Mouse (Mus musculus): ENCODE data around the gene B4galnt2. TPM values are rescaled to one million over a fixed set of nuclear protein-coding genes. Genes with fewer than 3 reads are reported as not detected.

The B4galnt2 gene
- polyA plus RNA-seq, 1 experiment from 2014 or later, result 0.11 TPM

DNA sequence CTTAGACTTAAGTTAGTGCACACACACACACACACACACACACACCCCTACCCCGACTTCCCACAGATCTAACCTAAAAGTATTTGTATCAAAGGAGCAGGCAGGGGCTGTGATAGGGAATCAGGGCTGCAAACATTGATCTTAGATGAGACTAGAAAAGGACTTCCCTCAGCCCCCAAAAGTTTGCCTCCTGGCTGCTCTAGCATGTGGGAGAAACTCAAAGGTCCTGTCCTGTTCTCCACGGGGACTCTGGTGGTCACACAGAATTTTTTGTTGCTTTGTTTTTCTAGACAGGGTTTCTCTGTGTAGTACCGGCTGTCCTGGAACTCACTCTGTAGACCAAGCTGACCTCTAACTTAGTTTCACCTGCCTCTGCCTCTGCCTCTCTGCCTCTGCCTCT lies 89.1 kb downstream of the B4galnt2 start:
- peak overlapping the region; percentile 77; the same call in 1 of the 2 replicates for H3K9ac ChIP-seq (ENCODE audit: low read length)
- ATAC-seq (ENCODE audit: insufficient number of reproducible peaks, insufficient read depth, low FRiP score, low read depth), result no peak
- H3K9me3 ChIP-seq (ENCODE audit: control insufficient read depth, low read length), result no peaks in the 10 kb centered on the region
- H3K4me2 ChIP-seq (ENCODE audit: low read length), result no peak overlapping the region
- no peak overlapping the region for H3K4me3 ChIP-seq (ENCODE audit: control insufficient read depth in 1 of 2, insufficient read depth in 1 of 2, low read depth in 1 of 2, low read length in 2 of 2)
- peaks cover 28% of the 10 kb centered on the region for H3K27me3 ChIP-seq (ENCODE audit: control insufficient read depth, insufficient read depth, low read length)
- H3K36me3 ChIP-seq (ENCODE audit: control insufficient read depth, insufficient read depth, low read length), result no peaks in the 10 kb centered on the region
- 53% methylated on average over 3 of the region's 3 CpGs for WGBS
- H3K27ac ChIP-seq (replicated peaks in 1 of 2; ENCODE audit: control insufficient read depth in 1 of 2, insufficient read depth in 1 of 2, low read depth in 2 of 2, low read length in 2 of 2), result no peak overlapping the region
- peaks cover 2 to 22% of the 10 kb centered on the region in 2 experiments for H3K4me1 ChIP-seq (ENCODE audit: control insufficient read depth in 2 of 2, insufficient read depth in 2 of 2, low read length in 2 of 2)

DNA sequence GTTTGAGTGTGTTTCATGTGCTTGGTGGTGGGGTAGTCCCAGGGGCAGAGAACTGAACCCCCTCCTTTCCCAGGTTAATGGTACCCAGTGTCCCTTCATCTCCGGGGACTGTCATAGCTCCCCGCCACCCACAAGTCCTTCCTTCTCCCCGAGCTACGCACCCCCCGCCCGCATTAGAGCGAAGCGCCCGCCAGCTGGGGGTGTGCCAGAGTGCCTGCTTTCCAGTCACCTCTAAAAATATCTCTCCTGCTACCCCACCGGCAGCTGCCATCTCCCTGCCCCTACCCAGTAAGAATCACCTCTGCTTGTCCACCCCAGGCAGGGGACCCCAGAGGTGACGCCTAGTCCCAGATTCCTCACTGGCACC lies 89.8 kb downstream of the B4galnt2 start:
- Histone ChIP-seq H3K9me3 (ENCODE audit: control insufficient read depth, low read length) (no peaks in the 10 kb centered on the region), H3K4me2 (ENCODE audit: low read length) (peak overlapping the region; percentile 99), H3K4me3 (ENCODE audit: control insufficient read depth in 1 of 2, insufficient read depth in 1 of 2, low read depth in 1 of 2, low read length in 2 of 2) (peak overlapping the region; percentile 58 to 63), H3K4me1 (ENCODE audit: control insufficient read depth in 2 of 2, insufficient read depth in 2 of 2, low read length in 2 of 2) (peaks cover 2 to 15% of the 10 kb centered on the region in 2 experiments; a peak in 3 of 4 replicates), H3K27me3 (ENCODE audit: control insufficient read depth, insufficient read depth, low read length) (peaks cover 20% of the 10 kb centered on the region), H3K27ac (replicated peaks in 1 of 2; ENCODE audit: control insufficient read depth in 1 of 2, insufficient read depth in 1 of 2, low read depth in 2 of 2, low read length in 2 of 2) (peak overlapping the region in 1 of 2 experiments; percentile 70; a peak in 3 of 4 replicates), H3K9ac (ENCODE audit: low read length) (peak overlapping the region; percentile 77), H3K36me3 (ENCODE audit: control insufficient read depth, insufficient read depth, low read length) (no peaks in the 10 kb centered on the region)
- 2% methylated on average over 11 of the region's 11 CpGs for WGBS
- ATAC-seq (ENCODE audit: insufficient number of reproducible peaks, insufficient read depth, low FRiP score, low read depth), result peak; percentile 22

DNA sequence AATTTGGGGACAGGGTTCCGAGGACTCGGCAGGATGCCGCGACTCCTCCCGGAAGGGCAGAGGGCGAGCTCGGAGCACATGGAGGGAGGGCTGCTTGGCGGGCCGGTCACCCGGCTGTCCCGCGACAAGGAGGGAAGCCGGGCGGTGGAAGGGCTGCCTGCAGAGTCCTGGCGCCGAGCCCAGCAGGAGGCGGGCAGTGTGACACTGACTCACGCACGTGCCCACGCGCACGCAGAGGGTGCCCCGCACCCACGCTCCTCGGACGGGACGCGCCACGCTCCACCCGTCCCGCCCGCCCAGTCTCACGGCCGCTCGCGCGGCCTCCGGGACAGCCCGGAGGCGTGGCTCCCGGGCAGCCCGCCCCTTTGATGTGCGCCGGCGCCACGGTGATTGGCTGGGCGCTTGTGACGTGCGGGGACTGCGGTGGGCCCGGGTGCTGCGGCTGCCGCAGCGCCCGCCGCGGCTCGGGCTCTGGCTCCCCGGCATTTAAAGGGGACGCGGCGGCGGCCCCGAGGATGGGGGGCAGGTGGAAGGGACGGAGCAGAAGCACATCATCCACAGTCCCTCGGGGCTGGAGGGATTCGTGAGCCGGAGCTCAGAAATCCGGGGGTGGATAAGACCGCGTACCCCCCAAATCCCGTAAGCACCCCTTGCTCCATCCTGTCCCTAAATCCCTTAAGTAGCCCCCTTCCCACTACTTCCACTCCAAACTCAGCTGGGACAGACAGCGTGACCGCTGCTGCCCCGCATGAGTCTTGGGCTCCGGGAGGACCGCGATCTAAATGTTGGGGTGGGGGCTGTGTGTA lies 90.4 kb downstream of the B4galnt2 start, which contains the start of gene Phospho1:
TSS of gene Phospho1 (plus strand) at position 429 of the 806 bp plus-strand sequence.
- Histone ChIP-seq H3K4me2 (ENCODE audit: low read length) (peak within 1 kb of the TSS; percentile 99), H3K9ac (ENCODE audit: low read length) (peak within 1 kb of the TSS; percentile 77), H3K4me3 (ENCODE audit: control insufficient read depth in 1 of 2, insufficient read depth in 1 of 2, low read depth in 1 of 2, low read length in 2 of 2) (peak within 1 kb of the TSS; percentile 58 to 63), H3K4me1 (ENCODE audit: control insufficient read depth in 2 of 2, insufficient read depth in 2 of 2, low read length in 2 of 2) (peaks cover 2 to 14% of the 10 kb centered on the region in 2 experiments; a peak in 3 of 4 replicates), H3K36me3 (ENCODE audit: control insufficient read depth, insufficient read depth, low read length) (no peaks in the 10 kb centered on the region), H3K27me3 (ENCODE audit: control insufficient read depth, insufficient read depth, low read length) (peaks cover 15% of the 10 kb centered on the region), H3K9me3 (ENCODE audit: control insufficient read depth, low read length) (no peaks in the 10 kb centered on the region), H3K27ac (replicated peaks in 1 of 2; ENCODE audit: control insufficient read depth in 1 of 2, insufficient read depth in 1 of 2, low read depth in 2 of 2, low read length in 2 of 2) (peak within 1 kb of the TSS in 1 of 2 experiments; percentile 70; a peak in 3 of 4 replicates)
- under 1% methylated on average over 67 of the region's 78 CpGs for WGBS
- ATAC-seq (ENCODE audit: insufficient number of reproducible peaks, insufficient read depth, low FRiP score, low read depth), result peak; percentile 95

DNA sequence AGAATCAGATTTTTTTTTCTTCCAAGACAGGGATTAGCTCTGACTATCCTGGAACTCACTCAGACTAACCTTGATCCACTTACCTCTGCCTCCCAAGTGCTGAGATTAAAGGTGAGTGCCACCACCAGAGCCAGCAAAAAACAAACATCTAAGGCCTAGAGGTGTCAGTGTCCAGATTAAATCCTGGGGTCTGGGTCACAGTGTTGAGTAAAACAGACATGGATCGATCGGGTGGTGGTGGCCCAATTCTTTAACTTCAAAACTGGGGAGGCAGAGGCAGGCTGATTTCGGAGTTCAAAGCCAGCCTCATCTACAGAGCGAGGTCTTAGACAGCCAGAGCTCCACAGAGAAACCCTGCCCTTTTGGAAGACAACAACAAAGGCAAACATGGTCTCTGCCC lies 92.3 kb downstream of the B4galnt2 start:
- no peaks in the 10 kb centered on the region for H3K9me3 ChIP-seq (ENCODE audit: control insufficient read depth, low read length)
- H3K4me3 ChIP-seq (ENCODE audit: control insufficient read depth in 1 of 2, insufficient read depth in 1 of 2, low read depth in 1 of 2, low read length in 2 of 2), result no peak overlapping the region
- no peak overlapping the region for H3K27ac ChIP-seq (replicated peaks in 1 of 2; ENCODE audit: control insufficient read depth in 1 of 2, insufficient read depth in 1 of 2, low read depth in 2 of 2, low read length in 2 of 2)
- ATAC-seq (ENCODE audit: insufficient number of reproducible peaks, insufficient read depth, low FRiP score, low read depth), result no peak
- H3K4me1 ChIP-seq (ENCODE audit: control insufficient read depth in 2 of 2, insufficient read depth in 2 of 2, low read length in 2 of 2), result peaks cover 2 to 14% of the 10 kb centered on the region in 2 experiments; a peak in 3 of 4 replicates
- no peak overlapping the region for H3K4me2 ChIP-seq (ENCODE audit: low read length)
- WGBS, result 93% methylated on average over 4 of the region's 4 CpGs
- H3K9ac ChIP-seq (ENCODE audit: low read length), result no peak overlapping the region
- H3K36me3 ChIP-seq (ENCODE audit: control insufficient read depth, insufficient read depth, low read length), result no peaks in the 10 kb centered on the region
- no peaks in the 10 kb centered on the region for H3K27me3 ChIP-seq (ENCODE audit: control insufficient read depth, insufficient read depth, low read length)

DNA sequence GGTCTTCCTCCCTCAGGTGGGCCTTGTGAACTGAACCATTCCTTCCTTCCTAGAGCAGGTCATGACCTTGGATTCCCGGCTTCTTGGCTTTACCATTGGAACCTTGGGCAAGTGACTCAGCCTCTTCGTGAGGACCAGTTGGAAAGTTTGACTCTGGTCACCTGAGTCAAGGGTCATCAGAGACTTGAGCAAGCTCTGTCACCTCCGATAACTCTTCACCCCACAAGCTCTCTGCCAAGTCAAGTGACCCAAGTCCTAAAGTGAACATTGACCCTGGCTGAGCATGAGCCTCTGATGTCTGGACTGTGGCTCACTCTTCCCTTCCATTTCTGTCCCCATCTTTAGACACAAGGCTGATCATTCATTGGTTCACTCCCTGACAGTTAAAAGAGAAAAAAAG lies 93.2 kb downstream of the B4galnt2 start:
- Histone ChIP-seq H3K27ac (replicated peaks in 1 of 2; ENCODE audit: control insufficient read depth in 1 of 2, insufficient read depth in 1 of 2, low read depth in 2 of 2, low read length in 2 of 2) (no peak overlapping the region), H3K9me3 (ENCODE audit: control insufficient read depth, low read length) (no peaks in the 10 kb centered on the region), H3K4me1 (ENCODE audit: control insufficient read depth in 2 of 2, insufficient read depth in 2 of 2, low read length in 2 of 2) (peaks cover 2 to 9% of the 10 kb centered on the region in 2 experiments; a peak in 3 of 4 replicates), H3K4me2 (ENCODE audit: low read length) (no peak overlapping the region), H3K36me3 (ENCODE audit: control insufficient read depth, insufficient read depth, low read length) (no peaks in the 10 kb centered on the region), H3K4me3 (ENCODE audit: control insufficient read depth in 1 of 2, insufficient read depth in 1 of 2, low read depth in 1 of 2, low read length in 2 of 2) (no peak overlapping the region), H3K9ac (ENCODE audit: low read length) (no peak overlapping the region), H3K27me3 (ENCODE audit: control insufficient read depth, insufficient read depth, low read length) (no peaks in the 10 kb centered on the region)
- 84% methylated on average over 3 of the region's 3 CpGs for WGBS
- no peak for ATAC-seq (ENCODE audit: insufficient number of reproducible peaks, insufficient read depth, low FRiP score, low read depth)

DNA sequence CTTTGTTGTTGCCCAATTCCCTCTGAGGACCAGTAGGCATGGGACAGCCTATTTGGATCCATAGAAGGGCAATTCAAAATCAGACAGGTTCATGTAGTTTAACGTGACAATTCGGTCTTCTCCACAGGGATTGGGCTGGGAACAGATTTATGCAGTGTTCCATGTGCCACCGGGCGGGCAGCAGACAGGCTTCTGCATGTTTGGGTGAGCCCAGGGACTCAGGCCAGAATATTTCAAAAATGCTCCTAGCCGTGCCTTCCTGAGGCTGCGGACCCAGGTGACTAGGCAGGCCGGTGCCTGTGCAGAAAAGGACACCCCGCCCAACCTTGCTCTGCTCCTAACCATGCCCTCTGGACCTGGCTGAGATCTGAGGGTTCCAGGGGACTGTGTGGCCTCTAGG lies 95.6 kb downstream of the B4galnt2 start:
- 86% methylated on average over 8 of the region's 8 CpGs for WGBS
- no peak for ATAC-seq (ENCODE audit: insufficient number of reproducible peaks, insufficient read depth, low FRiP score, low read depth)
- H3K4me1 ChIP-seq (ENCODE audit: control insufficient read depth in 2 of 2, insufficient read depth in 2 of 2, low read length in 2 of 2), result peaks cover 0 to 2% of the 10 kb centered on the region in 2 experiments; a peak in 1 of 4 replicates

More for the DNA sequence above, 95.6 kb downstream of the B4galnt2 start:
- Histone ChIP-seq H3K4me2 (ENCODE audit: low read length) (no peak overlapping the region), H3K9ac (ENCODE audit: low read length) (no peak overlapping the region), H3K27me3 (ENCODE audit: control insufficient read depth, insufficient read depth, low read length) (no peaks in the 10 kb centered on the region), H3K36me3 (ENCODE audit: control insufficient read depth, insufficient read depth, low read length) (no peaks in the 10 kb centered on the region), H3K4me3 (ENCODE audit: control insufficient read depth in 1 of 2, insufficient read depth in 1 of 2, low read depth in 1 of 2, low read length in 2 of 2) (no peak overlapping the region), H3K27ac (replicated peaks in 1 of 2; ENCODE audit: control insufficient read depth in 1 of 2, insufficient read depth in 1 of 2, low read depth in 2 of 2, low read length in 2 of 2) (no peak overlapping the region), H3K9me3 (ENCODE audit: control insufficient read depth, low read length) (no peaks in the 10 kb centered on the region)

Measured in heart, embryonic 14.5 days (tissue).